Mouse (Mus musculus): ENCODE results near the gene Fancc.
A peak's percentile ranks its signal among the peaks of the same experiment; 100 is the strongest.

Gene Fancc

GRCm38 (mm10) chr13:63353312-63353711, 143.8 kb downstream of the Fancc start:
- peak; percentile 82 for DNase-seq (ENCODE audit: low read depth, low spot score)

GRCm38 (mm10) chr13:63350076-63350475, 147.0 kb downstream of the Fancc start:
- DNase-seq (ENCODE audit: low read depth, low spot score), result no peak

GRCm38 (mm10) chr13:63347639-63348038, 149.4 kb downstream of the Fancc start:
- DNase-seq (ENCODE audit: low read depth, low spot score), result no peak

GRCm38 (mm10) chr13:63345476-63346225, 151.4 kb downstream of the Fancc start:
- no peak for DNase-seq (ENCODE audit: low read depth, low spot score)

- no peak for DNase-seq (ENCODE audit: low read depth, low spot score)
These were observed 152.6 kb downstream of the Fancc start for GRCm38 (mm10) chr13:63344481-63344880.

GRCm38 (mm10) chr13:63342781-63343180, 154.3 kb downstream of the Fancc start:
- DNase-seq (ENCODE audit: low read depth, low spot score), result no peak

GRCm38 (mm10) chr13:63339946-63340345, 157.1 kb downstream of the Fancc start:
- DNase-seq (ENCODE audit: low read depth, low spot score), result no peak

- no peak for DNase-seq (ENCODE audit: low read depth, low spot score)
These were observed 159.7 kb downstream of the Fancc start for GRCm38 (mm10) chr13:63337239-63337960.

GRCm38 (mm10) chr13:63336335-63336734, 160.7 kb downstream of the Fancc start:
- DNase-seq (ENCODE audit: low read depth, low spot score), result no peak

- peak; percentile 75 for DNase-seq (ENCODE audit: low read depth, low spot score)
These were observed 161.5 kb downstream of the Fancc start for GRCm38 (mm10) chr13:63335421-63336134.

GRCm38 (mm10) chr13:63332576-63333300, 164.3 kb downstream of the Fancc start:
- peak; percentile 69 for DNase-seq (ENCODE audit: low read depth, low spot score)

- peak; percentile 76 for DNase-seq (ENCODE audit: low read depth, low spot score)
These were observed 165.7 kb downstream of the Fancc start for GRCm38 (mm10) chr13:63331379-63331778.

- DNase-seq (ENCODE audit: low read depth, low spot score), result peak; percentile 43
These were observed 166.7 kb downstream of the Fancc start for GRCm38 (mm10) chr13:63330236-63330860.

GRCm38 (mm10) chr13:63326015-63326414, 171.1 kb downstream of the Fancc start:
- DNase-seq (ENCODE audit: low read depth, low spot score), result no peak

- DNase-seq (ENCODE audit: low read depth, low spot score), result no peak
These were observed 171.9 kb downstream of the Fancc start for GRCm38 (mm10) chr13:63324978-63325848.

GRCm38 (mm10) chr13:63324311-63324710, 172.8 kb downstream of the Fancc start:
- DNase-seq (ENCODE audit: low read depth, low spot score), result no peak

- no peak for DNase-seq (ENCODE audit: low read depth, low spot score)
These were observed 173.6 kb downstream of the Fancc start for GRCm38 (mm10) chr13:63323286-63324075.

- DNase-seq (ENCODE audit: low read depth, low spot score), result no peak
These were observed 174.3 kb downstream of the Fancc start for GRCm38 (mm10) chr13:63322756-63323155.

GRCm38 (mm10) chr13:63321689-63322088, 175.4 kb downstream of the Fancc start:
- DNase-seq (ENCODE audit: low read depth, low spot score), result peak; percentile 74

All from ZHBTc4 (cell line).